Mouse (Mus musculus): Measurements from ENCODE around the gene Mtmr12. TPM values are rescaled to one million over a fixed set of nuclear protein-coding genes. Genes with fewer than 3 reads are reported as not detected.

The Mtmr12 gene
- total RNA-seq, 2 experiments from 2014 or later, result 19.6 to 22.4 TPM

DNA sequence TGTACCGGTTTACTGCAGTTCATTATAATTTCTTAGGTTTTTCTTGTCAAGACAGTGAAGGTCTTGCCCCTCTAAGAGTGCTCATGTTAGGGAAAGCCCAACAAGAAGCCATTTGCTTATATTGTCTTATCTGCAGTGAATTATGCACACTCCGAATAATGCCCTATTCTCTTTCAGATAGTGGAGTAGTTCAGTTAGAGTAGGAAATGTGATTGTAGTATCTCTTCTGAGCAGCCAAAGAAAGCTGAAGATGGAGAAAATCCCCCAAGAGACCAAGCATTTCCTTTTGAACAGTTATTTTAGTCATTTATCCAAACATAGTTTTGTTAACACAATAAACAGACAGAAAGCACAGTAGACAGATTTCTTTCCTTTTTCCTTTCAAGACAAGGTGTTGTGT, 32.1 kb downstream of the Mtmr12 start:
- DNase-seq, result no peak

GRCm38 (mm10) chr15:12237539-12237938, 32.7 kb downstream of the Mtmr12 start:
- DNase-seq, result no peak

DNA sequence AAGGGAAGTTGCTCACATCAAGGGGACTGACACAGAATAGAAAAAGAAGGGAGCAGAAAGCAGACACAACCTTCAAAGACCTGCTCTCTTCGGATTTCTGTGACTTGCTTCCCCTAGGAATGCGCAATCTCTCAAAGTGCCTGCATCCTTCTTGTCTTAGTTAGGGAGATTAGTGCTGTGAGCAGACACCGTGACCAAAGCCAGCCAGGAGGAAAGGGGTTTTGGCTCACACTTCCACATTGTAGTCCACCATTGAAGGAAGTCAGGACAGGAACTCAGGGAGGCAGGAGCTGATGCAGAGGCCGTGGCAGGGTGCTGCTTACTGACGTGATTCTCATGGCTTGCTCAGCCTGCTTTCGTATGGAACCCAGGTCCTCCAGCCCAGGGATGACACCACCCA, 33.5 kb downstream of the Mtmr12 start:
- no peak for DNase-seq

- no peak for DNase-seq
Measured at GRCm38 (mm10) chr15:12240705-12241328, 36.0 kb downstream of the Mtmr12 start.

- DNase-seq, result peak; percentile 43
Measured at GRCm38 (mm10) chr15:12243792-12244191, 39.0 kb downstream of the Mtmr12 start.

DNA sequence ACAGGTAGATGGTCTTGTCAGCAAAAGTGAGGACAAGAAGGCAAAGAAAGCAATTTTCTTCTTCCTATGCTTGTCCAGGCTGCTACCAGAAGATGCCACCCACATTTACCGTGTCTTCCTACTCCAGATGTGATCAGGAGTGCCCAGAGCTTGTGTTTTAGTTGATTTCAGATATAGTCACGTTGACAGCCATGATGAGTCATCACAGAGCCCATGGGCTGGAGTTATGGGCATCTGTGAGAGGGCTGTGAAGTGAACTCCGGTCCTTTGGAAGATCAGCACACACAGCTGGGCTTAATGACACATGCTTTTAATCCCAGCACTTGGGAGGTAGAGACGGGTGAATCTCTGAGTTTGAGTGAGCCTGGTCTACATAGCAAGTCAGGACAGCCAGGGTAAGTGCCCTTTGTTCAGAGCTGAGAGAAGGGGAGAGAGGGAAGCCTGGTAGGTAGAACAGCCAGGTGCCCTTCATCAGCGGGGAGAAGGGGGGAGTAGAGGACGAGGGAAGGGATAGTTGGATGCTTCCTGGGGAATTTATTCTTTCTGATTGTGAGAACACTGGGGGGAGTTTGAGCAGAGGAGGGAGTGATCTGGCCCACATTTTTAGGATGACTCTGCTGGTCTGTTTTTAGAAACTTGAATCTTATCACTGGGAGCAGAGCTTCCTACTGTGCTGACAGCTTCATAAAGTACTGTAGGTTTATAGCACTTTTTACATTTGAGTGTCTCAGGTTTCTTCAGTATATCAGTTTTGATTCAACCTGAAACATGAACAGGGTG, 40.9 kb downstream of the Mtmr12 start:
- no peak for DNase-seq

DNA sequence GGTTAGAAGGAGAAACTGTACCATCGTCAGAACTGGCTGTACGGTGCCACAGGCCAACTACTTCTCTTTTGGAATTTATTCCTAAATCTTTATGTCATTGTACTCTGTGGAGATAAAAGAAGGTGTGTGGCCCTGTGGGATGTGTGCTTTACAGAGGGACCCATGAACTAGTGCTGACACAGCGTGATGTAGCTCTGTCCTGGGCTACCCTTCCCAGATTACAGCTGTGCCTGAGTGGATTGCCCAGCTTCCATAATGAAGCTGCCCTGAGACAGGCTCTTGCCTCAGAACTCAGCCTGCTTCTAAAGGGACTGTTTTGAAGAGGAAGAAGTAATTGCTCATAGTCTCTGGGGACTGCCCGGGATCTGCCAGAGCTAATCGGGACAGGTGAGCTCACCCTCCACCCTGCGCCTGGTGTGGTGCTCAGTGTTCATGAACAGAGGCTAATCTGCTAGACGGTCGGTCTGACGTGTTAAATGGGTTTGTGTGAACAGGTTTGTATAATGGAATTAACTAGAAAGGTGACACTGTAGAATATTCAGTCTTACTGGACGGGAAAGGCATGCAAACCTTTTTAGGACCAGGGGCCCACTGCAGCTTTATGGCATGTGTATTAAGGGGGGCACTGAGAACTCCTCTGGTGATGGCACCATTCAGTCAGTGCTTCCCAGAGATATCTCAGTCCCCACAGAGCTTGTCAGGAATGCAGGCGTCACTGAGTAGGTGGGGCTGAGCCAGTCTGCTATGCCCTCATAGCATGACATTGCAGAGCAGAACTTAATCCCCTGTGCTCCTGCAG, 41.7 kb downstream of the Mtmr12 start:
- DNase-seq, result peak; percentile 50

DNA sequence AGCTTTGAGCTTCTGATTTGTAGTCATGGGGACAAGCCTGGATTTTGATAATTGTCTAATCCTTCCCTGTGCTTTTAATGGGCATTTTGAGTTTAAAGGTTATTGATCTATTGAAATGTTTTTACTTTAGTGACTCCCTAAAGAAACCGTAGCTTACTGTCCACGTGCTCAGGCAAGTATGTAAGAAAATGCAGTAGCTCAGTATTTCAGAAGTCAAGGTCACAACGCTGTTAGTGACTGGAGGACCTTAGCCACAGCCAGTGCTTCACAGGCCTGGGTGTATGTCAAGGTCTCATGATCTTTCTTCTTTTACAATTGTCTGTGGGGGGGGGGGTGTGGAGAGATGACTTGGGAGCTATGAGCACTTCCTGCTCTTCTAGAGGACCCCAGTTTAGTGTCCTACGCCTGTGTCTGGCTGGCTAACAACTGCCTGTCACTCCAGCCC, 42.4 kb downstream of the Mtmr12 start:
- DNase-seq, result no peak

DNA sequence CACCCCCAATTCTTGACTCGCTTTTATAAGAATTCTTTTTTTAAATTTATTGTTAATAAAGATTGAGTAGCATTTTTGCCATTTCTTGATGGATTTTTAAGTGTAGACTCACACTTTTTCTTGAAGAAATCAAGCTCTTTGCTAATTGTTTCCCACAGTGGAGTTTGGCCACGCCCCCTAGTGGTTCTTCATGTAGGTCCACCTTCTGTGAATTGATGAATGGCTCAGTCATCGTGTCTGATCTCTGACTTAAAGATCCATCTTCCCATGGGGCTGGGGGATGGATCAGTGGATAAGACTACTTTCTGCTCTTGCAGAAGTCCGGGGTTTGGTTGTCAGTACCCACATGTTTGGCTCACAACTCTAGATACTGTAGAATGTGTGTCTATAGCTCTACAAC, 43.5 kb downstream of the Mtmr12 start:
- DNase-seq, result peak; percentile 47

- DNase-seq, result no peak
Measured at GRCm38 (mm10) chr15:12250350-12250749, 45.5 kb downstream of the Mtmr12 start.

- DNase-seq, result no peak
Measured at GRCm38 (mm10) chr15:12251416-12252140, 46.8 kb downstream of the Mtmr12 start.

DNA sequence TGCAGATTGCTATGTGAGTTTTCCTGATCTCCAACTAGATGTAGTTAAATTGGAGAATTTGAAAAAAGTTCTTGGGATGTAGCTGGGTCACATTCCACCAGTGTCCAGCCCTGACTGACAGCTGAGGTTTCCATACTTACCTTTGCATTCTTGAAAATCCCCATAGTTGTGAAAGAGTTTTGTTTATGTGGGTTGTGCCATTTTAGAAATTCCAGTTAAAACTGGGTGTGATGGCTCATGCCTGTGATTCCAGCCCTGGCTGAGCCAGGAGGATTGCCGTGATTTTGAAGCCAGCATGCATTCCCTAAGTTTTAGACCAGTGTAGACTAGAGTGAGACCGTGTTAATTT, 47.3 kb downstream of the Mtmr12 start:
- no peak for DNase-seq

DNA sequence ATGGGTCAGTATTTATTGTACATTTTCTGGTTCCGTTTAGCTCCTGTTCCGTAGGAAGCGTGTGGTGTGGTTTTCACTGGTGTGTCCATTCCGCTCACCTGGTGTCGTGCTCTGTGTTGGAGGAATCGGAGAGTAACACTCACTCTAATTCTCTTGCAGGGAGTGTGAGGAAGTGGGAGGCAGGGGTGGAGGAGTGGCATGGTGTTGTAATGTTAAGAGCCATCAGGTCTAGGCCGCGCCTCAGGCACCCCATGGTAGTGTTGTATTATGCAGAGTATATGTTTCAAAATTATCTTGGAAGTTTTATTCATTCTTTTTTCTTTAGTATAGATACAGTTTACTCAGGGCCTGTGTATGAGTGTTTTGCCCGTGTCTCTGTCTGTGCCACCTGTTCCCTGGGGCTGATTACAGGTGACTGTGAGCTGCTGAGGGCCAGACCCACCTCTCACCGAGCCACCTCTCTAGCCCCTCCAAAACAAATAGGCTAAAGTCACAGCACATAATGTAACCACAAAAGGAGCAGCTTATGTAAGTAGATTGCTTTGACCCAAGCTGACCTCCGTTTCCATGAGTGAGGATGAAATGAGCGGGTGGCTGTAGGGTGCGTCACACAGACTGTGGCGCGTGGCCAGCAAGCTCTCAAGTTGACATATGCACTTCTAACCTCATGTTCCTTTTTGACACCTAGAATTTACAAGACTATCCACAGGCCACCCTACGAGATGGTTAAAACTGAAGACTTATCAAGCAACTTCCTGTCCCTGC, 53.1 kb downstream of the Mtmr12 start:
- DNase-seq, result no peak

DNA sequence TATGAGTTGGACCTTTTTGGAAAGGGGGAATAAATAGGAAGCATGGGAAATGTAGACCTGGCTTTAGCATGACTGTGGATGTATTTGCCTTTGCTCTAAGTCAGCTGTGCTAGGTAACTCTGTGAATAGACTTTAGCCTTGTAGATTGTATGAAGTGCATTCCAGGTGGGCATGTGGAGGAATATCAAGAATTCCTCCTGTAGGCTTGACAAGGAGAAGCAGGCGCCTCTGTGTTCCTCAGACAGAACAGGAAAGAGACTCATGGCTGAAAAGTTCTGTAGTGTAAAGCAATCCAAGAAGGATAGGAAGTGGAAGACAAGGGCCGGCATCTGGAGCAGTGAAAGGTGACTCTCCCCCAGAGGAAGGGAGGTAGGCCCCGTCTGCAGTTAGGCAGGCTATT, 58.2 kb downstream of the Mtmr12 start:
- DNase-seq, result no peak

DNA sequence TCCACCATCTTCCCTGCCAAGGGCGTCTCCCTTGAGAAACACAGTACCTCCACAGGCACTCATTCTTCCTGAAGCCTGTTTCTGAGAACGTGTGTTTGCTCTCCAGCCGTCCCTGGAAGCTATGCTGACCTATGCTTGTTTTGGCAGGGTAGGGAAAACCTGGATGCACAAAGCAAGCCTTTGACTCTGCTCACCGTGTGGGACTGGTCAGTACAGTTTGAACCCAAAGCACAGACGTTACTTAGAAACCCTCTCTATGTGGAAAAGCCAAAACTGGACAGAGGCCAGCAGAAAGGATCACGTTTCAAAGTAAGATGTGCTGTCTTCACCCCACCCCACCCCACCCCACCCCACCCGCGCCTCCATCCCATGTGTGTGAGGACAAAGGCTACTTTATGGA, 61.6 kb downstream of the Mtmr12 start:
- DNase-seq, result no peak

- DNase-seq, result peak; percentile 84
Measured at GRCm38 (mm10) chr15:12268021-12268420, 63.2 kb downstream of the Mtmr12 start.

DNA sequence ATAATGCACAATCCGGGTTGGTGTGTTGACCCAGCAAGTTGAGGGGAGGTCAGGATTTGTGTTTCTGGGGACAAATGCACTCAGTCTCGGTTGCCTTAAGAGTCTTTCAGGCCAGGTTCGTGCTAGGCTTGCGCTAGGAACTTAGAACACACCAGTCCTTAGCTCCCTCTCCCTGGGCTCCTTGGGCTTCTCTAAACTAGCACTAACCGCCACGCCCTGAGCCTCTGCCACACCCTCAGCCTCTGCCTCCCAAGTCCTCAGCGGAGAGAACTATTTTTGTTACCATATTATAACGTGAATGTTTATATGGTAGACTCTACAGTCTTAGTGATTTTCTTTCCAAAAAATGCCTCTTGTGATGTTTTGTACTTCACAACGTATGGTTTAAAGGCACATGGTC, 66.5 kb downstream of the Mtmr12 start:
- no peak for DNase-seq

- no peak for DNase-seq
Measured at GRCm38 (mm10) chr15:12273325-12274052, 68.7 kb downstream of the Mtmr12 start.

DNA sequence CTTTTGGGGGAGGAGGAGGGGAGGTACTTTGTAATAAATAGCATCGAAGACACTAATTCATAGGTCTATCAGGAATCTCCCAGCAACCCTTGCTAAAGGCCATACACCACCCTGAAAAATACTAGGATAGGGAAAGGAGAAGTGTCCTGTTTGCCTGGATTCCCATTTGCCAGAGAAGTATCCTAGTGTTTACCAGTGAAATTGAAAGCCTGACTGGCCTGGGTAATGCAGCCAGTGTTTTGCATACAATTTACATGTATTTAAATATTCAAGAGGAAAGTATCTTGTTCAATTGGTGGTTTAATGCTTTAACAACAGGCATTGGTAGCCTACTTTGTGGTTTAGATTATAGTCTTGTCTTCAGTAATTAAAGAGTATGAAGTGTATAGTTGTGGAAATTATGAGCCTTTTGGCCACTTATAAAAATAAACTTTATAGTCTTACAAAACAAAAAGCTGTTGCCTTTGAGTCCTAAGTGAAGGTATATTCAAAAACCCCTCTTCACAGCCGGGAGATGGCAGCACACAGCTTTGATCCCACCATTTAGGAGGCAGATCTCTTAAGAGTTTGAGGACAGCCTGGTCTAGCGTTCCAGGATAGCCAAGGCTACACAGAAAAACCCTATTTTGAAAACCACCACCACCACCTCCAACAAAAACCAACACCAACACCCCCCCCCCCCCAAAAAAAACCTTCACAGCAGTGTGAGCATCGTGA, 69.4 kb downstream of the Mtmr12 start:
- no peak for DNase-seq

DNA sequence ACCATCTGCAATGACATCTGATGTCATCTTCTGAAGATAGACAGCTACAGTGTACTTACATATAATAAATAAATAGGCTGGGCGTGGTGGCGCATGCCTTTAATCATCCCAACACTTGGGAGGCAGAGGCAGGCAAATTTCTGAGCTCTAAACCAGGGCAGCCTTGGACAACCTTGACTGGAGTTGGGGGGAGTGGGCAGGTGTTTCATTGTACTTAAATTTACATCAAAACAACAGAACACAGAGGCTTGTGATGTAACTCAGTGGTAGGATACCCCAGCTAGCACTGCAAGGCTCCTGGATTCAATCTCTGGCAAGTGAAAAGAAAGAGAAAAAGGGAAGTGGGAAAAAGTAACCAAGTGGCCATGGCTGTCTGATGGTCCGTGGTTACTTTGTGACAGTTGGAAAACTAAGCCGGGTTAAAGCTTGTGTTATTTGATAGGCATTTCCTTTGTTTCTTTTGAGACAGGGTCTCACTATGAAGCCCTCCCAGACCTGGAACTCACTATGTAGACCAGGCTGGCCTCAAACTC, 70.3 kb downstream of the Mtmr12 start:
- DNase-seq, result no peak

Data from heart, postnatal 4 days (tissue).